Comparison of ENCODE assay signal across 8 mouse cellular contexts in the genomic region with DNA sequence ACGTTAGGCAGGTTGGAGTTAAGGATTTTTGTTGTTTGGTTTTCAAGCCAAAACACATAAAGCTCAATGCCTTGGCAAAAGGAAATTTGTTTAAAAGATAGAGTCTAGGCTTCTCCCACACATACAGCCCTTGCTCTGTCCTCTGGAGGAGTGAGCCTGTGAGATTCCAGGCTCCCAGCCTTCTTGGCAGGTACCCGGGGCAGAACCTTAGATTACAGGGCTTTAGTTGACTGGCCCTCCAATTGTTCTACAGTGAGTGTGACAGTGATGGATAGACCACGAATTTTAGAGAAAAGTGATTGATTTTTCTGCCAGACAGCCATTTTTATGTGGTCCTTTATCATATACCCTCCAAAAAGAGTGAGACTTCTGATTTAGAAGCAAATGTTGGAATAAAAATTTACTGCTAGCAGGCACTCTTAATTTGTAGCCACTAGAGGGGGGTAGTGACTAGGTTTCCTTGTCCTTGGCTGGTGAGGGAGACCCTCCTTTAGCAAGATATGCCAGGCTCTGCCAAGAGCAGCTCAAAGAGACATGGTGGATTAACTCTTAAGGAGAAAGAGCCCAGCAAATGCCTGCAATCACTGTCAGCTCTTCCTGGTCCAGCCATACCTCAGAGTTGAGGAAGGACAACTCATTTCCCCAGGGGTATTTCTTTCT.
DNase-seq lines count a peak whose midpoint lies in the region; ATAC-seq and TF ChIP-seq lines count a peak whose summit lies in the region.

No protein-coding gene starts in this region.

- no peak overlapping the region for H3K4me3 ChIP-seq in hindbrain, postnatal 0 days (ENCODE audit: low read length)
- no peak overlapping the region for H3K4me3 ChIP-seq in thymus, adult 2 months (ENCODE audit: control insufficient read depth, insufficient read depth, low read length)

- peak; percentile 84 for TF ChIP-seq CTCF in hindbrain, postnatal 0 days (IDR thresholded peaks at IDR 0.05; ENCODE audit: low read depth)
- no peak for TF ChIP-seq CTCF in thymus, adult 2 months (IDR thresholded peaks at IDR 0.05; ENCODE audit: borderline replicate concordance, control insufficient read depth, extremely low read depth, insufficient read depth, low read length, poor library complexity)

- 40% methylated on average over 3 of the region's 3 CpGs for WGBS in hindbrain, postnatal 0 days
- WGBS in thymus, adult 2 months = 56% methylated on average over 3 of the region's 3 CpGs

- peak; percentile 38 for DNase-seq in adrenal gland, adult 2 months
- DNase-seq in adrenal gland, postnatal 4 days (ENCODE audit: low spot score in 2 of 2) = no peak
- DNase-seq in ovary, adult 18-20 months (ENCODE audit: low spot score) = peak; percentile 15
- DNase-seq in ovary, postnatal 10 days (ENCODE audit: low spot score) = no peak
- DNase-seq in hindbrain, postnatal 0 days (ENCODE audit: low spot score) = peak; percentile 94
- DNase-seq in lung, postnatal 10 days = peak; percentile 62
- DNase-seq in telencephalon, adult 2 months (ENCODE audit: low read depth, low spot score) = peak; percentile 62
- no peak for DNase-seq in thymus, adult 2 months

- peak; percentile 86 for ATAC-seq in hindbrain, postnatal 0 days

- H3K9me3 ChIP-seq in hindbrain, postnatal 0 days (ENCODE audit: low read length) = no peaks in the 10 kb centered on the region

- no peaks in the 10 kb centered on the region for H3K27me3 ChIP-seq in hindbrain, postnatal 0 days (ENCODE audit: insufficient read depth, low read length)
- H3K27me3 ChIP-seq in thymus, adult 2 months (ENCODE audit: control insufficient read depth, insufficient read depth, low read length) = no peaks in the 10 kb centered on the region

- H3K27ac ChIP-seq in hindbrain, postnatal 0 days = no peak overlapping the region
- H3K27ac ChIP-seq in thymus, adult 2 months (ENCODE audit: control insufficient read depth, insufficient read depth, low read length) = no peak overlapping the region

- H3K4me2 ChIP-seq in hindbrain, postnatal 0 days (ENCODE audit: low read depth, low read length) = no peak overlapping the region

- H3K36me3 ChIP-seq in hindbrain, postnatal 0 days (ENCODE audit: insufficient read depth, low read length) = no peaks in the 10 kb centered on the region
- H3K36me3 ChIP-seq in thymus, adult 2 months (ENCODE audit: control insufficient read depth, insufficient read depth, low read length) = no peaks in the 10 kb centered on the region

- no peaks in the 10 kb centered on the region for H3K4me1 ChIP-seq in hindbrain, postnatal 0 days (ENCODE audit: insufficient read depth, low read length)
- no peaks in the 10 kb centered on the region for H3K4me1 ChIP-seq in thymus, adult 2 months (replicated peaks; ENCODE audit: control insufficient read depth, insufficient read depth, low read length)

- TF ChIP-seq POLR2A in thymus, adult 2 months (IDR thresholded peaks at IDR 0.05; ENCODE audit: control insufficient read depth, extremely low read depth, insufficient read depth, low read length, poor library complexity) = no peak

- H3K9ac ChIP-seq in hindbrain, postnatal 0 days (replicated peaks; ENCODE audit: low read length) = no peak overlapping the region

Comparison
In these comparisons a context has a peak if more than half of its experiments do, and no peak if none do; other contexts are left out.
1. DNase-seq: peak in adrenal gland, adult 2 months (single experiment), ovary, adult 18-20 months (single experiment), hindbrain, postnatal 0 days (single experiment), lung, postnatal 10 days (single experiment) and telencephalon, adult 2 months (single experiment); none in adrenal gland, postnatal 4 days (0 of 2), ovary, postnatal 10 days (single experiment) and thymus, adult 2 months (single experiment).